Mouse (Mus musculus) liver, embryonic 14.5 days (tissue): ENCODE measurements around the gene Fmnl3. TPM values are rescaled to one million over a fixed set of nuclear protein-coding genes. Genes with fewer than 3 reads are reported as not detected.

ENCODE experiments used
- ATAC-seq: fragments of 200-750 bp; cut with Nextera tagmentation; 2 replicates; pipeline ENCODE4 v1.8.0; 2017; ENCODE audit warnings: moderate number of reproducible peaks, mild to moderate bottlenecking, moderate library complexity; ENCODE audit not compliant: insufficient read depth
- DNase-seq, 3 experiments: peaks; one replicate each; pipeline ENCODE4 v3.0.0-alpha.2; 2012 to 2013; ENCODE audit warnings: low read depth in 3 of 3, low spot score in 3 of 3
- H3K27ac ChIP-seq: fragments of 300-500 bp; sonication (generic); 2 replicates; pipeline ENCODE4 v1.5.1; 2014; ENCODE audit warnings: moderate library complexity, mild to moderate bottlenecking, control low read depth, inconsistent platforms
- H3K27me3 ChIP-seq: fragments of 300-500 bp; sonication (generic); 2 replicates; pipeline ENCODE4 v1.6.1; 2014; ENCODE audit warnings: mild to moderate bottlenecking, low read length, moderate library complexity; ENCODE audit not compliant: control insufficient read depth, insufficient read depth
- H3K36me3 ChIP-seq: fragments of 300-500 bp; sonication (generic); replicated peaks from 2 replicates; pipeline ENCODE4 v1.6.1; 2014; ENCODE audit warnings: low read depth; ENCODE audit not compliant: control insufficient read depth, insufficient read depth
- H3K4me1 ChIP-seq, 2 experiments: fragments of 200-500 bp in 1 of 2; fragments of 300-500 bp in 1 of 2; sonication (generic) in 1 of 2; replicated peaks; 2 replicates each; pipeline ENCODE4 v1.6.1; 2012 to 2014; ENCODE audit warnings: antibody characterized with exemption in 1 of 2, inconsistent platforms in 1 of 2, low read length in 1 of 2; ENCODE audit not compliant: control insufficient read depth in 2 of 2, insufficient read depth in 2 of 2
- H3K4me2 ChIP-seq: fragments of 300-500 bp; sonication (generic); 2 replicates; pipeline ENCODE4 v1.6.1; 2014; ENCODE audit warnings: low read depth, mild to moderate bottlenecking, control low read depth, moderate library complexity
- H3K4me3 ChIP-seq, 2 experiments: fragments of 200-500 bp in 1 of 2; fragments of 300-500 bp in 1 of 2; sonication (generic) in 1 of 2; 2 replicates each; pipeline ENCODE4 v1.5.1; 2012 to 2014; ENCODE audit warnings: low read depth in 2 of 2, low read length in 2 of 2, mild to moderate bottlenecking in 2 of 2, control low read depth in 1 of 2, inconsistent platforms in 1 of 2, moderate library complexity in 1 of 2; ENCODE audit not compliant: insufficient read depth in 1 of 2
- H3K9ac ChIP-seq: fragments of 300-500 bp; sonication (generic); replicated peaks from 2 replicates; pipeline ENCODE4 v1.6.1; 2014; ENCODE audit warnings: mild to moderate bottlenecking, control low read depth, moderate library complexity
- H3K9me3 ChIP-seq: fragments of 300-500 bp; sonication (generic); 2 replicates; pipeline ENCODE4 v1.6.1; 2016; ENCODE audit warnings: low read length, mixed read lengths; ENCODE audit not compliant: control insufficient read depth
- CTCF ChIP-seq: IDR thresholded peaks from 2 replicates; pipeline ENCODE4 v1.5.1; 2016; ENCODE audit warnings: antibody characterized with exemption, low read depth, control low read depth
- EP300 ChIP-seq: IDR thresholded peaks from 2 replicates; pipeline ENCODE4 v1.6.1; 2016; ENCODE audit warnings: antibody characterized with exemption, low read depth
- WGBS: fragments of 180-500 bp; shearing (Covaris S2); extraction: QIAGEN DNeasy Blood & Tissue Kit; methylation state at CpG from one replicate; pipeline ENCODE4 v1.1.7; 2014; ENCODE audit not compliant: insufficient replicate concordance; 5-methylcytosine and 5-hydroxymethylcytosine counted together
- polyA plus RNA-seq, 2 experiments: library from polyadenylated mRNA; depleted of rRNA in 1 of 2; stranded (reverse) in 1 of 2; unstranded in 1 of 2; fragments of >200 nt; fragmentation: Nextera tagmentation in 1 of 2; extraction: Ambion mirVana in 1 of 2; gene quantifications; 2 replicates each; pipeline versions ENCODE4 v1.2.1 to v1.2.3; 2012 to 2014

Gene Fmnl3
- polyA plus RNA-seq, 2 experiments = 1.4 to 3.7 TPM

GRCm38 (mm10) chr15:99339669-99340068 lies 30.6 kb downstream of the Fmnl3 start:
- ATAC-seq (no peak), DNase-seq (no peak)
- Histone ChIP-seq H3K36me3 (no peaks in the 10 kb centered on the region), H3K9me3 (no peaks in the 10 kb centered on the region), H3K4me3 (no peak overlapping the region), H3K4me2 (no peak overlapping the region), H3K4me1 (peaks cover 0 to 31% of the 10 kb centered on the region in 2 experiments; a peak in 2 of 4 replicates), H3K27me3 (no peaks in the 10 kb centered on the region), H3K9ac (no peak overlapping the region), H3K27ac (no peak overlapping the region)
- TF ChIP-seq CTCF (no peak), EP300 (no peak)
- 59% methylated on average over 6 of the region's 6 CpGs for WGBS

- TF ChIP-seq EP300 = no peak
- TF ChIP-seq CTCF = no peak
- H3K4me3 ChIP-seq = no peak overlapping the region
- H3K9ac ChIP-seq = no peak overlapping the region
- H3K4me2 ChIP-seq = no peak overlapping the region
- DNase-seq (no peak), ATAC-seq (no peak)
- WGBS = 50% methylated on average over 2 of the region's 2 CpGs
- no peaks in the 10 kb centered on the region for H3K9me3 ChIP-seq
- peaks cover 3 to 38% of the 10 kb centered on the region in 2 experiments; a peak in 3 of 4 replicates for H3K4me1 ChIP-seq
- H3K36me3 ChIP-seq = no peaks in the 10 kb centered on the region
- no peak overlapping the region for H3K27ac ChIP-seq
- no peaks in the 10 kb centered on the region for H3K27me3 ChIP-seq
Measured at GRCm38 (mm10) chr15:99338916-99339315, 31.4 kb downstream of the Fmnl3 start.

GRCm38 (mm10) chr15:99335801-99336320 lies 34.4 kb downstream of the Fmnl3 start:
- DNase-seq (no peak), ATAC-seq (no peak)
- Histone ChIP-seq H3K4me1 (peaks cover 5 to 54% of the 10 kb centered on the region in 2 experiments; a peak in 3 of 4 replicates), H3K27ac (no peak overlapping the region), H3K4me2 (no peak overlapping the region), H3K36me3 (no peaks in the 10 kb centered on the region), H3K9me3 (no peaks in the 10 kb centered on the region), H3K9ac (no peak overlapping the region), H3K27me3 (no peaks in the 10 kb centered on the region), H3K4me3 (no peak overlapping the region)
- TF ChIP-seq CTCF (no peak), EP300 (no peak)
- WGBS = 50% methylated on average over 8 of the region's 8 CpGs

GRCm38 (mm10) chr15:99334500-99334899 lies 35.8 kb downstream of the Fmnl3 start:
- WGBS = 48% methylated on average over 6 of the region's 6 CpGs
- Histone ChIP-seq H3K4me1 (peaks cover 5 to 56% of the 10 kb centered on the region in 2 experiments; a peak in 3 of 4 replicates), H3K9me3 (no peaks in the 10 kb centered on the region), H3K4me3 (no peak overlapping the region), H3K36me3 (no peaks in the 10 kb centered on the region), H3K27me3 (no peaks in the 10 kb centered on the region), H3K27ac (no peak overlapping the region), H3K4me2 (no peak overlapping the region), H3K9ac (no peak overlapping the region)
- ATAC-seq (no peak), DNase-seq (no peak)
- TF ChIP-seq EP300 (no peak), CTCF (no peak)

GRCm38 (mm10) chr15:99333676-99334065 lies 36.6 kb downstream of the Fmnl3 start:
- no peaks in the 10 kb centered on the region for H3K27me3 ChIP-seq
- H3K9me3 ChIP-seq = no peaks in the 10 kb centered on the region
- no peaks in the 10 kb centered on the region for H3K36me3 ChIP-seq
- no peak overlapping the region for H3K4me2 ChIP-seq
- DNase-seq = no peak
- TF ChIP-seq CTCF = no peak
- TF ChIP-seq EP300 = no peak
- H3K9ac ChIP-seq = no peak overlapping the region
- peak overlapping the region; percentile 55 for H3K27ac ChIP-seq
- no peak overlapping the region for H3K4me3 ChIP-seq
- 55% methylated on average over 3 of the region's 3 CpGs for WGBS
- peaks cover 5 to 54% of the 10 kb centered on the region in 2 experiments; a peak in 3 of 4 replicates for H3K4me1 ChIP-seq
- no peak for ATAC-seq
